Mouse (Mus musculus) spleen, postnatal 14 days (tissue): Measurements from ENCODE around the gene Mmadhc.

Source experiments
- DNase-seq, 2 experiments: peaks; one replicate each; pipeline ENCODE4 v3.0.0; 2021 to 2022; ENCODE audit warnings: low spot score in 2 of 2

Gene Mmadhc

DNA sequence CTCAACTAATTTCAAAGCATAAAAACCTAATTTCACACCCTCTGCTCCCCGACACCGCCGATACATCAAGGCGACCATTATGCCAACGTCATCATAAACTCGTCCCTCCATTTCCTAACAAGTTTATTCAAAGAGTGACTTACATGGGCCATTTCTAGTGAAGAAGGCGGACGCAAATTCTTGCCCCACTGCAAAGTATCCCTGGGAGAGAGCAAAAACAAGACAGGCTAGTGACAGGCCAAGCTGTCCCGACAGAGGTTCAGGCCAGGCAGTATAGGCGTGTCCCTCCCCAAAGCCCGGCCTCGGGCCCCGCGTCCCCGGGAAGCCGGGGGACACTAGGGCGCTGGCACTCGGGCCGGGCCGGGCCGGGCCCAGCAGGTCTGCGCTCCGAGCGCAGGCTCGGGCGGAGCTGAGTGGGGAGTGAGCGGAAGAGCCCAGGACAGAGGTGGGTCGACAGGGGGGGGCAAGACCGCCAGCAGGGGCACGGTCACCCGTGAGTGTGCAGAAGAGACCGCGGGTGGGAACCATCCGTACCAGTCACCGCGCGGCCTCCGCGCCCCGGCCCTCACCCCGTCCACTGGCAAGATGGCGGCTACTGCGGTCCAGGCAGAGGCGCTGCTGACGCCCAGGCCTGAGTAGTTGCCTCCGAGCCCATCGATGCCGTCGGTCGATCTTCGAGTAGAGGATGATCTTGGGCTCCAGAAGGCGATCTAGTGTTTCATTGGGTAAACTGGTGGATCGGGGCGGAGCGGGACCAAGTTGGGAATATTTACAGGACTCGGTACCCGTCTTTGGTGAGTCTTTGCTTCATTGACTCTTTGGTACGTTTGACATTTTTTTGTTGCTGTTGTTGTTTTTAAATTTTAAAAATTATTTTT is at the start of gene Mmadhc:
Gene Mmadhc, minus strand, starts transcription at position 693 of the 878 bp plus-strand sequence.
- DNase-seq: peak; percentile 79 to 86

DNA sequence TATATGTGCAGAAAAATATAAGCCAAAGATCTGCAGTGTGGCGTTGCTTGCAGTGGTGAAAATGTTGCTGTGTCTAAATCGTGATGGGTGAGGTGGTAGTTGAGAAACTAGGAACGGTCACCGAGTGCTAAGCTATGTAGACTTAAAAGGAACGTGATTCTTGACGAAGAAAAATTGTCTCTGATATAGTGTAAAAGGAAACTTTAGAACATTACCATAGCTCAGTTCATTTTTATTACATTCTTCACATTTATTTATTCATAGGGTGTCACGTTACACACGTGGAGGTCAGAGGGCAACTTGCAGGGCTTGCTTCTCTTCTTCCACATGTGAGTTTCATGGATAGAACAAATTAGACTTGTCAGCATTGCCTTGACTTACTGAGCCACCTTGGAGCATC is 47.0 kb upstream of the Mmadhc start:
- DNase-seq: no peak

DNA sequence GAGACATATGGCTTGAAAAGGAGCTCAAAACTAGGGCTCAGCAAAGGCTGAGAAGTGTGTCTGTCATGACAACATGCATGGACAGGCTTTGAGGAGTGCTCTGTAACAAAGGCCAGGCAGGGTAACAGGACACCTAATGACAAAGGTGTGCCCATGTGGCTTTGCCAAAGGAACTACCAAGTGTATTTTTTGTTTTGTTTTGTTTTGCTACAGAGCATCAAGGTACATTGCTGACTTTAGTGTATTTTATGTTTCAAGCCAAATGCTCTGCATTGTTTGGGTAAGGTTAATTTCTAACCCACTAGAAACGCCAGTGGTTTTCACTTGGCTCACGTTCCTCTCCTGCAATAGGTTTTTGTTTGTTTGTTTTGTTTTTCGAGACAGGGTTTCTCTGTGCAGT is 42.5 kb upstream of the Mmadhc start:
- no peak for DNase-seq

DNA sequence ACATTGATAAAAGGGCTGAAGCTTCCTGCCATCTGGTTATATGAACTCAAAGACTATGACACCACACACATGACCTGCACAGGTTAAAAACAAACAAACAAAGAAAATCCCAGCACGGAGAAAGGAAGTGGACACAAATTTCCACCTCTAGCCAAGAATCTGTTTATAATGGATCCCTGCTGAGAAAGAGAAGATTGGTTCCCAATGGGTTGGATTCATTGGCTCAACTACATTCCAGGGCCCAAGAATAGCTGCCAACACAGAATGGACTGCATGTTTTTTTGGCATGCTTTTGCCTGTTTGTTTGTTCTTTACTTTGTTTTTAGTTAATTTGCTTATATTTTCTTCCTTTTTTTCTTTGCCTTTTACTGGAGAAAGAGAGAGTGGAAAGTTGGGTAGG is 41.0 kb upstream of the Mmadhc start:
- DNase-seq: no peak

DNA sequence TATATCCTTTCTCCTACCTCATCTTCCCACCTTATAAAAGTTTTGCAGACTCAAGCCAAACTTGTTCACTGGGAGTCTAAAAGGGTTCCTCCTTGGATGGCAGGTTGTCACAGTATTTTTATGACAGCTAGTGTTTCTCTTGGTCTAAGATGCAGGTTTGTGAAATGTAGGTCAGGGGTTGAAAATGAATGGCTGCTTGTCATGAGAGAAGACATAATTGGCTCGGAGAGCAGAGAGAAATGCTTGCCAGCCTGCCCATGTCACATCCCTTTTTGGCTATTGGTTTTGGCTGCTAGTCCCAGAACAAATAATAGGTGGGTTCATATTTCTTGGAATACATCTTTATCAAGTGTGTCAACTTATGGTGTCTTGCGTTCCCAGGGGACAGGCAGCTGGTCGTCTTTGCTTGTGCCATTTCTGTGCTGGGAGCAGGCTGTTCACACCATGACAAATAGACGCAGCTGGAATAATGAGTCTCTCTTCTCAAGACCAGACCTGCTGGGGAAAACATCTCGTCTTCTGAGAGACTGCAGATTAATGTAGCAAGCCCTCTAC is 35.2 kb upstream of the Mmadhc start:
- no peak for DNase-seq

DNA sequence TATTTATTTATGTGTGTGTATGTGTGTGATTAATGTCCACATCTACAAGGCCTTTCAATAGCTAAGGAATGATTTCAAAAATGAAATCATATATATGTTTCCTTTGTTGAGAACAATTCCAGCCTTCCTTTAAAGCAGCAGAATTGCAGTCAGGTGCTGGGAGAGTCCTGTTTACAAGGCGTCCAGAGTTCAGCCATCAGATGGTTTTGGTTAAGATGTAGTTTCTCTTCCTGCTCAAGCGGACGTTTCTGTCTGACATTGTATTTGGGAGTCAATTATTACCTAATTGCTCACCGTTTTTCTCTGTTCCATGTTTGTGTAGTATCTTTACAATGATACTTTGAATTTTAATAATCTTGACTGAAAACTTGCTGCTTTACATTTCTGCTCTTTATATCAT is 31.6 kb upstream of the Mmadhc start:
- no peak for DNase-seq

DNA sequence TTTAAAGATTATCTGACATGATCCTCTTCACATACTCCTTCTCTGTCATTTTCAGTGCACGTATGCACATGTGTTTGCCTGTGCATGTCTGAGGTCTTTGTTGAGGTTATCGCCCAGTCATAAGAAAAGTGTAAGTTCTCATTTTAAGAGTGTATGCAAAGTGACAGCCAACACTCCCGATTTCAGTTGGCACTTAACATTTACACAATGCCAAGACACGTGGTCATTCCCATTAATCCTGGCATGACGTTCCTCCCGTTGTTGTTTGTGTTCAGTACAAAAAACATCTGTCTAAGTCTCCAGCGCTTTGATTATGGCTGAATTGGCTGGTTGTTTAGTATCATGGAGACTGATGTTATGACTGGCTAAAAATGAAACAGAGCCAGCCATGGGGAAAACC is 28.2 kb upstream of the Mmadhc start:
- DNase-seq: no peak

DNA sequence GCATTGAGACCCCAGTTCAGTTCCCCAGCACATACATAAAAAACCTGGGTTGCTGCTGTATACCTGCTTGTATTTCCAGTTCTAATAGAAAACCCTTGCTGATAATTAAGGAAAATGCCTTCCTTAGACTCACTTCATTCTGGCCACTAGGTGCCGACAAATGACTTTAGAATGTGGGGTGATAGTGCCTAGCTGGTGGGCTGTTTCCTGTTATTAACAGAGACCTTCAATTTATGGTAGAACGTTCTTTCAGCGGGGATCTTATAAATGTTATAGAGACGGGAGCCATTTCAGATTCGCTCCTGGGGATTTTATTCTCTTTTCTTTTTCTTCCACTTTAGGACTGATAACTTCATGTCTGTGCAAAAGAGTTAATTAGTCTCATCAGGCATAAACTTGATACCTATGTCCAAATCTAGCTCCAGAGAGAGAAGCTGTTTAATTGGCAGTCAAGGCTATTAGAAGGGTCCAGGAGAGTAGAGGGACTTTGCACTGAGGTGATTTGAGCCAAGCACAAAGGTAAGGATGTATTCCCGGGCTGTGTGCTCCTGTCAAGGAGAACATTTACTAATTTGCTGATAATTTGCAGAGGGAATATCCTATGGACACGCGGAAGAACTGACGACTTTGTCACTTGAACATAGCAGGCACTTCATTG is 10.2 kb upstream of the Mmadhc start:
- DNase-seq: peak in 1 of 2 experiments; percentile 14

DNA sequence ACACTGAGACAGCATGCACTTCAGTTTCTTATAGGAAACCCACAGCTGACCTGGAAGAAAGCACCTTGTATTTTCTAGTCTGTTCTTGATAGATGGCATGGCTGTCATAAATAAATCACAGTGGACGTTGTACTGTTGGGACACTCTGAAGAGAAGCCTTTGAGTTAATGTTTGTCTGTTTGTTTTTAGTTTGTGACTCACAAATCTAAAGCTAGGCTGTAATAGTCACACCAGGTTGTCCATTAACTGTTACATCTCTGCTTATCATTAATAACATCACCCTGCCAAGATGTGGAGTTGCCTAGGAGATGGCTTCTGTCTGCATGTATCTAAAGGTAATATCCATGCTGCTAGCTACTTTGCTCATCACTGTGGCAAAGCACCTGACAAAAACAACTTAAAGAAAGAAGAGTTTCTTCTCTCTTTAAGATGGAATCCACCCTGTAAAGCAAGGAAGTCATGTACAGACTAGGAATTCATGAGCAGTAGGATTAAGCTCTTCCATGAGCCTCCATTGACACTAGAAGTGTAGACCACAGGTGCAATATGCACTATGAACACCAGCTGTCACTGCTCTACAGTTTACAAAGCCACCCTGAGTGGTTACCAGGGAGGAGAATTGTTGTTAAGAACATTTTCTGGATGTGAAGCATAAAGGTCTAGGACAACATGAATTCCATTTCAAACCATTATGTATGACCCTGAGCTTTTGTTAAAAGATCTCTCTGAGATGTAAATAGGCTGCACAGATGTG is 8.4 kb upstream of the Mmadhc start:
- no peak for DNase-seq

DNA sequence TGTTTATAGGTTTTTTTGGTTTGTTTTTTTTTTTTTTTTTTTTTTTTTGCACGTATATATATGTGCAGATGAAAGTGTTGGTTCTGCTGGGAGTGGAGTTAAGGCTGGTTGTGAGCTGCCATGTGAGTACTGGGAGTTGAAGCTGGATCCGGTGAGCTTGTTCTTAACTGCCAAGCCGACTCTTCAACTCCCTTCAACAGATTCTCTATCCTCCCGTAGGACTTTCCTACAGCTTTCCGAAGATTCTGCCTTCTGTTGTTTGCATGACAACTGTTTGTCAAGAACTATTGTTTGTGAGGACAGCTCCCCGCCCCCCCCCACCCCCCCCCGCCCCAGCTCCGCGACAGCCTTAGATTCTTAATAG is 368 bp upstream of the Mmadhc start:
- no peak for DNase-seq

DNA sequence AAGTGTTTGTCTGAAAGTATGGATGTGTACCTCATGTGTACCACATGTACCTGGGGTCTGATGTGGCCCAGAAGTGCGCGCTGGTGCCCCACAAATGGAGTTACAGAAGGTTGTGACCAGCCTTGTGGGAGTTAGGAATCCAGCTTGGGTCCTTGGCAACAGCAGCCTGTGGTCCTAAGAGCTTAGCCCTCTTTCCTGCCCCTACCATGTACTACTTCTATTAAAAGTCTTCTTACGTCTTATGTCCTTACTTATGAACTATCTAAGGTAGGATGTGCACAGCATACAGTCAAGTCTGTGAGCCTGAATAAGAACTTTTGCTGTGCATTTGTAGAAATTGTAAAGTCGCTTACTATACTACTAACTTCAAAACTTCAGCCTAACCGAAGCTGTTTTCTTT is 1.0 kb downstream of the Mmadhc start:
- DNase-seq: no peak

DNA sequence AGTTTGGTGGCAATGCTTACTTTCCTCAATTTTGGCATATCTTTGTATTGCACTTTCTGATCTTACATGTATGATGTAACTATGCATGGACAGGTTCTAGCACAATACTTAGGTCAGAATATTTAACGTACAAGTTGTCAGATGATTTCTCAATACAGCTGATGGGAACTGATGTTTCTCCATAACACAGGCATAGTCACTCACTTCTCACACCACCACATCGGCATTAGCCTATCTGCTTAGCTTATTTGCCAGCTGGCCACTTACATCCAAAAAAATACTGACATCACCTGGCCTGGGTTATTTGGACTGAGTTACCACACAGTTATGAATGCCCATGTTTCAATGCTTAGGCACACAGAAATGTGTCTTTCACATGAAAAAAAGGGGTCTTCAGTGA is 2.5 kb downstream of the Mmadhc start:
- no peak for DNase-seq

DNA sequence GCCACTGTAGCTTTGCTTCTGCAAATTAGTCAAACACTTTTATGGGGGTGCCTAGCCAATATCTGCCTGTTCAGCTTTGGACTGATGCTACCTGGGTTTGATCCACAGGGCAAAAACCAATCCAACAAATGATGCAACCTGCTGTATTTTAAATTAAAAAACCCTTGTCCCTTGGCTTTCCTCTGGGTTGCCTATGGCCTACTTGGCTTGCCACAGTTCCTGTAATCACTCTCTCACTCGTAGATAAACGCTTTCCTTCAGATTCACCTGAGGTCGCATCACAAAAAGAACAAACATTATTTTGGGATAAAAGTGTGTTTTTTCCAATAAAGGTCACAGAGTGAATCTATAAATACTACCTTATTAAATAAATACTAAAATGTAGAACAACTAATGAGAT is 3.0 kb downstream of the Mmadhc start:
- no peak for DNase-seq

DNA sequence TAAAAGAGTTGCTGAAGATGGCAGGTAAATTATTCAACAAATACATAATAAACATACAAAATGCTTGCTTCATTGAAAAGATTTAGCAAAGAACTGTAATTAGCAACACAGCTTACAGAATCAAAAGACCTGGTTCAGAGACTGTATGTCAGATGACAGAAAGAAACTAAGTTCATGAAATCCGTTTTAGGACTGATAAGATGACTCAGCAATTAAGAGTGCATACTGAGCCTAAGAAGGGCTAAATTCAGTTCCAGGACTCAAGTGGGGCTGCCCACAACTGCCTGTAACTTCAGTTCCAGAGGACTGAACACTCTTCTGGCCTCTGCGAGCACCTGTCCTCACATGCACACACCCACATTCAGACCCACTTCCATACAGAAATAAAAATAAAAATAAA is 4.7 kb downstream of the Mmadhc start:
- DNase-seq: no peak

DNA sequence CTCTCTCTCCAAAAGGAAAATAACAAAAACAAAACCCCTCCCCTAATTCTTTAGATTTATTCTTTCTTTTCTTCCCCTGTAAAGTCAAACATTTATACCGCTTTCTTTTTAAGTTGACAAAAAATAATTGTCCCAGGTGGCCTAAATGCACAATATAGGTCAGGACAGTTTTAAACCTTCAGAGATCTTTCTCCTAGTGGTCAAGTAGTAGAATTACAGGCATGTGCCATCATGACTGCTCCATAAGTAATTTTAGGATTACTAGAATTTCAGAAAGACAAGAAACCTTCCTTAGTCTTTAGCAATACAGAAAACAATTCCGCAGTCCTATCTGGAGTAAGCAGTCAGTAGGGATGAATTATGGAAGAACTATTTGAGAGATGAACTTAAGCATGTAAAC is 5.8 kb downstream of the Mmadhc start:
- no peak for DNase-seq

DNA sequence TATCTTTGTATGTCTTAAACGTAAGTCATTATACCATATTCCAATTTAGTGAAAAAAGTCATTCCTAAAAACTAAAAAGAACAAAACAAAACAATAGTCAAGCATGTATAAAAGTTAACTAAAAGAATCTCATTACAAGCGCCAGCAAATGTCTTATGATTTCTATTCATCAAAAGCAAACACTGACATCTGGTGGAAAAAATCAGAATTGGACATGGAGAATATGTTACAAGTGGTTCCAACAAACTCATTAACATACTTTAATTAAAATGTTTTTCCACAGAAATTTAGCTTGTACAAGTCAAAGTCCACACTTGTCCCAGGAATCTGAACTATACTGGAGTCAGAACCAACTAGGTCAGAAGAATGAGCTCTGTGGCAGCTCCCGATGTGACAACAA is 11.8 kb downstream of the Mmadhc start:
- no peak for DNase-seq

DNA sequence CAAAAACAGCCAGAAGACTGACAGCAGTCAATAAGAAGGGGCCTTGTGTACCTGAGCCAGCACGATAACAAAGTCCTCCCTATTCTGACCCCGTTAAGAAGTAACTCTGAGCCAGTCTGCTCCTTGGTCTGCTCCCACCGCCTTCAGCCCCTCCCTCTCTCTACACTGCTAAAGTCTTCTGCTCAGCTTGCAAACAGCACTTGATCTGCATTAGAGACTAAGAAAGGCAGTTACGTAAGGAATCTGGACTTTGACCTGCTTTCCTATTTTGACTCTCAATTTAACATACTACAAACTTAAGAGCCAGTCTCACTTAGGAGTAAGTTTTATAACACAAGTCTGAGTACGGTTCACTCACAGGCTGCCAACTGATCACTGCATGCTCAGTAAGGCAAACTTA is 12.6 kb downstream of the Mmadhc start:
- DNase-seq: no peak

DNA sequence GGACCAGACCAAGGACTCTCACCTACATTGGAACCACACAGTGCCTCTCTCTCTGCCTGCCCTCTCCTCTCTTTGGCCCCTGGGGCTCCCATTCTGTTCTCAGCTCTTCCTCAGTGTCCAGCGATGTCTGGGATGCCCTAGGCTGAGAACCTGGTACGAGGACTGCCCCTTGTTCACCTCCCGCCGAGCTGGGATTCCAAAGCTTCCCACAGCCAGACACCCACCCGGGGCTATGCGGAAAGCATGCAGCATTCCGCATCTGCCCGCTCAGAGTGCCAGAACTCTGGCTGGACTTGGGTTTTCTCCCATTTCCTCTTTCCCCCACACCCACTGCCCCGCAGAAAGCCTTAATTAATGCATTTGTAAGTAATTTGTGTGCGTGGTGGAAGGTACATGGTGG is 19.9 kb downstream of the Mmadhc start:
- DNase-seq: no peak

DNA sequence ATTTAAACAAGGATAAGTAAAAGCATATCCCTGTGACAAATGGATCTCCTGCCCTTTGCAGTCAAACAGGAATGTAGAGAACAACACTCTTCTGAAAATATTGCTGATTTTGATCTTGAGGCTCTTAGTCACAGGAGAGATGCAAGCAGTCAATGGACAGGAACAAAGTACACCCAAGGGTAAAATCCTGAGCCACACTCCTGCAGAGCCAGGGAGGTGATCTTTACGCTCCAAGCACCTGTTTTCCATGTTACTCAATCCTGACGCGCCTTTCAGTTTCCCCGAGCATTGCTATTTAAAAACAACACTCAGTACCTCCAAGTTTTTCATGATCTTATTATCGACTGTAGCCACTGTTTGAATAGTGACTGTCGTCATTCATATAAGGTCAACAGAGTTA is 23.2 kb downstream of the Mmadhc start:
- no peak for DNase-seq

DNA sequence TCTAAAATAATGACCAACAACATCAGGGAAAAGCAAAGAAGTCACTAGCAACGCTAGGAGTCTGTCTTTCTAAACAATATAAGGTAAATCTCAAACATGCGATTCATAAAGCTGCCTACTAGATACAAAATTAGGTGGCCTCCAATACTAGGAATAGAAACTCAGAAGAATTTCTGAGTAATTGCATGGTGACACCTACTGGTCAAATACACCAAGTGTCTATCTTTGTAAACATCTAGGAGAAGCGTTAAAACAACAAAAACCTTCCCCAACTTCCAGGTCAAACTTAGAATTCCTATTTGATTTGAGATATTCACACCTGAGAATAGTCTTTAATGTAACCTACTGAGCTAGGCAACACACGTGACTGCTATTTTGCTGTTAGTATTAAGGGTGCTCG is 24.4 kb downstream of the Mmadhc start:
- DNase-seq: no peak

DNA sequence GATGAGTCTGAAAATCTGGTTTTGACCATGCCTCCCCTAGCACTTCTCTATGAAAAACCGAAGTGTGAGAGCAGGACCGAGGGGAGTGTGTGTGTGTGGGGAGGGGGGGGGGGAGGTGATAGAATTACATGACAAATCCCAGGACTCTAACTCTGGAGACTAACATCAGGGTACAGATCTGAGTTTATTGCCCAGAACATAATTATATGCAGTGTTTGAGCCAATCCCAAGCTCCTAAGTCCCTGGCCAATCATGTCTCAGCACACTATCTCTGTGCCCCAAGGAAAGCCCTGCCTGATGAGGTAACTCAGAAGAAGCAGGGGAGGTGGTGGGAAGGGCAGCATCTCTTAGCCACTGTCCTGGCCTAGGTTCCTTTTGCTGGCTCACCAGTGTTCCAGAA is 28.1 kb downstream of the Mmadhc start:
- DNase-seq: no peak

DNA sequence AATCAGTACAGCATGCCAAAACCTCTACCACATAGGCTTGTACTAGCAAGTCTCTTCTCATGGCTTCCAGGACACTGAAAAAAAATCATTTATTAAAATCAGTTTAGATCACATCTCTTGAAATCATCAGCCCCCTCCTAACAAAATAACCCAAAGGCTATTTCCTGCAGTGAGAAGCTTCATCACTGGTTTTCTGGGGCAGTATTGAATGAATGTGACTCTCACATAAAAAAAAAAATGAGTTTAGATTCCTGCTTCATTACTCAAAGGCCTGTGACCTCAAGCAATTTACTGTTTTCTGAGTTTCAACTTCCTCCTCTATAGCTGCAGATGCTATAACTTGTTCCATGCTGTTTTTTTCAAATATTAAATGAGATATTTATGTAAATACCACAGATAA is 29.6 kb downstream of the Mmadhc start:
- DNase-seq: no peak
